Mouse (Mus musculus): ENCODE measurements around the gene Zfp459. TPM values are rescaled to one million over a fixed set of nuclear protein-coding genes. Genes with fewer than 3 reads are reported as not detected.

The Zfp459 gene
- polyA plus RNA-seq, 1 experiment from 2014 or later, result 1.3 TPM

Other genes starting within 250 kb of the Zfp459 start
- 8.6 and 9.4 TPM in 2 replicates for gene Rsl1, start 248.2 kb downstream of the Zfp459 start, polyA plus RNA-seq (2015; fragmentation: Nextera tagmentation; extraction: Ambion mirVana)
- 3.3 TPM in 2 replicates for gene Zfp455, start 226.9 kb downstream of the Zfp459 start, polyA plus RNA-seq (2015; fragmentation: Nextera tagmentation; extraction: Ambion mirVana)
- 5.8 and 6.4 TPM in 2 replicates for gene Zfp458, start 143.0 kb downstream of the Zfp459 start, polyA plus RNA-seq (2015; fragmentation: Nextera tagmentation; extraction: Ambion mirVana)
- gene Zfp457, start 114.9 kb downstream of the Zfp459 start, polyA plus RNA-seq (2015; fragmentation: Nextera tagmentation; extraction: Ambion mirVana), result 0.86 and 1.9 TPM in 2 replicates
- gene Zfp595, start 88.8 kb downstream of the Zfp459 start, polyA plus RNA-seq (2015; fragmentation: Nextera tagmentation; extraction: Ambion mirVana), result 1.7 and 2.1 TPM in 2 replicates
- not detected in 2 replicates for gene Gm28044, start 60.9 kb downstream of the Zfp459 start, polyA plus RNA-seq (2015; fragmentation: Nextera tagmentation; extraction: Ambion mirVana)
- gene Zfp953, start 60.8 kb downstream of the Zfp459 start, polyA plus RNA-seq (2015; fragmentation: Nextera tagmentation; extraction: Ambion mirVana), result 0.62 and 0.68 TPM in 2 replicates
- not detected in 2 replicates for gene Gm28041, start 45.7 kb downstream of the Zfp459 start, polyA plus RNA-seq (2015; fragmentation: Nextera tagmentation; extraction: Ambion mirVana)
- 0.61 and 0.80 TPM in 2 replicates for gene Zfp456, start 45.6 kb downstream of the Zfp459 start, polyA plus RNA-seq (2015; fragmentation: Nextera tagmentation; extraction: Ambion mirVana)
- 4.4 and 5.3 TPM in 2 replicates for gene Zfp429, start 21.6 kb downstream of the Zfp459 start, polyA plus RNA-seq (2015; fragmentation: Nextera tagmentation; extraction: Ambion mirVana)
- 9.7 and 11.0 TPM in 2 replicates for gene Zfp874a, start 30.2 kb upstream of the Zfp459 start, polyA plus RNA-seq (2015; fragmentation: Nextera tagmentation; extraction: Ambion mirVana)
- 4.9 and 5.1 TPM in 2 replicates for gene Zfp874b, start 62.8 kb upstream of the Zfp459 start, polyA plus RNA-seq (2015; fragmentation: Nextera tagmentation; extraction: Ambion mirVana)
- 13.9 and 14.8 TPM in 2 replicates for gene Zfp58, start 79.1 kb upstream of the Zfp459 start, polyA plus RNA-seq (2015; fragmentation: Nextera tagmentation; extraction: Ambion mirVana)
- gene Gm26965, start 104.7 kb upstream of the Zfp459 start, polyA plus RNA-seq (2015; fragmentation: Nextera tagmentation; extraction: Ambion mirVana), result not detected in 2 replicates
- 42.4 and 45.3 TPM in 2 replicates for gene Zfp87, start 104.8 kb upstream of the Zfp459 start, polyA plus RNA-seq (2015; fragmentation: Nextera tagmentation; extraction: Ambion mirVana)
- 16.7 and 19.6 TPM in 2 replicates for gene Zfp748, start 132.4 kb upstream of the Zfp459 start, polyA plus RNA-seq (2015; fragmentation: Nextera tagmentation; extraction: Ambion mirVana)
- gene Zfp729b, start 188.3 kb upstream of the Zfp459 start, polyA plus RNA-seq (2015; fragmentation: Nextera tagmentation; extraction: Ambion mirVana), result 6.3 and 7.6 TPM in 2 replicates
- not detected in 2 replicates for gene Gm49345, start 216.4 kb upstream of the Zfp459 start, polyA plus RNA-seq (2015; fragmentation: Nextera tagmentation; extraction: Ambion mirVana)
- 5.2 TPM in 2 replicates for gene Zfp729a, start 216.4 kb upstream of the Zfp459 start, polyA plus RNA-seq (2015; fragmentation: Nextera tagmentation; extraction: Ambion mirVana)

Data from forebrain, embryonic 16.5 days (tissue).